Mouse (Mus musculus): ENCODE data around the gene Atf1. TPM values are rescaled to one million over a fixed set of nuclear protein-coding genes. Genes with fewer than 3 reads are reported as not detected.
"Not testable (repeated sequence)": the region's sequence is repeated elsewhere in the genome, so short reads cannot be mapped to it uniquely, and the experiment has no call there.

Gene Atf1
- total RNA-seq, 2 experiments from 2014 or later = 101 to 131 TPM

DNA sequence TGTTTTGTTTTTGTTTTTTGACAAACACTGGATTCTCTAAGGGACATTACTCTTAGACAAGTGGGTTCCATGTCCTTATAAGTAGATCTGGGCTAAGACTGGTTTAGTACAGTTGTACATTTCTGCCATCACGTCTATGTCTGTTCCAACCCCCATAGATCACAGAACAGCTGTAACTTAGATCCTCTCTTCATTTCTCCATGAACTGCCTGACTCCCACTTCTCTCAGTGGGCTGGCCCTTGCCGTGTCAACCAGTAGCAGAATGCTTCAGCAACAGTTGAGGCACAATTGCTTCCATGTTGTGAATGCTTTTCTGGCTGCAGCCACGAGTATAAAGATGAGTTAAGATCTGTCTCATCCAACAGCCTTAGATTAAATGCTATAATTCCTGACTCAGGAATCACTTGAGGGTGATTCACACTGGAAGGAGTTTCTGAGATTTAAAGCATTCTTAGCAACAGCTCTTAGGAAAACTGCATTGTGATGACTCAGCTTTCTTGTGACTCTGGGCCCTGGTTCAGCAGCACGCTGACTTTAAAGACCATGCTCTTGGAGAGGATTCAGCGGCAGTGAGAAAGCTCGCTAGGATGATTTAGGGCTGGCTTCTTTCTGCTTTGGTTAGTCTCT is 23.6 kb downstream of the Atf1 start:
- no peak for ATAC-seq (replicated peaks; ENCODE audit: low FRiP score, poor library complexity, severe bottlenecking)

DNA sequence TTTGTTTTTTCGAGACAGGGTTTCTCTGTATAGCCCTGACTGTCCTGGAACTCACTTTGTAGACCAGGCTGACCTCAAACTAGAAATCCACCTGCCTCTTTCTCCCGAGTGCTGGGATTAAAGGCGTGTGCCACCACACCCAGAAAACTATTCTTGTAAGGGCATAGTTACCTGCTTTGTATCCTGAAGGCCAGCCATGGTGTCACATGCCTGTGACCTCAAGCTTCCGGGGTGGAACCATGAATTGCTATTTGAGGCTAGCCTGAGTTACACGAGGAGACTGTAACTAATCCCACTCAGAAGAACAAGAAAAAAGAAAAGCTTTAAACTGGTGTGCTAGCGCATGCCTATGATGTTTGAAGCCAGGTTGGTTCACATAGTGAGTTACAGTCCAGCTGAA is 28.8 kb downstream of the Atf1 start:
- no peak for ATAC-seq (replicated peaks; ENCODE audit: low FRiP score, poor library complexity, severe bottlenecking)

- ATAC-seq (replicated peaks; ENCODE audit: low FRiP score, poor library complexity, severe bottlenecking) = no peak
Observed at GRCm38 (mm10) chr15:100257305-100257704, 29.7 kb downstream of the Atf1 start.

- ATAC-seq (replicated peaks; ENCODE audit: low FRiP score, poor library complexity, severe bottlenecking) = no peak
Observed at GRCm38 (mm10) chr15:100258646-100259425, 31.2 kb downstream of the Atf1 start.

- not testable (repeated sequence) for ATAC-seq (replicated peaks; ENCODE audit: low FRiP score, poor library complexity, severe bottlenecking)
Observed at GRCm38 (mm10) chr15:100260351-100260750, 32.7 kb downstream of the Atf1 start.

GRCm38 (mm10) chr15:100263246-100263905 is 35.8 kb downstream of the Atf1 start:
- peak; percentile 54; the same call in 1 of the 2 replicates for ATAC-seq (replicated peaks; ENCODE audit: low FRiP score, poor library complexity, severe bottlenecking)

- no peak for ATAC-seq (replicated peaks; ENCODE audit: low FRiP score, poor library complexity, severe bottlenecking)
Observed at GRCm38 (mm10) chr15:100265586-100266325, 38.1 kb downstream of the Atf1 start.

DNA sequence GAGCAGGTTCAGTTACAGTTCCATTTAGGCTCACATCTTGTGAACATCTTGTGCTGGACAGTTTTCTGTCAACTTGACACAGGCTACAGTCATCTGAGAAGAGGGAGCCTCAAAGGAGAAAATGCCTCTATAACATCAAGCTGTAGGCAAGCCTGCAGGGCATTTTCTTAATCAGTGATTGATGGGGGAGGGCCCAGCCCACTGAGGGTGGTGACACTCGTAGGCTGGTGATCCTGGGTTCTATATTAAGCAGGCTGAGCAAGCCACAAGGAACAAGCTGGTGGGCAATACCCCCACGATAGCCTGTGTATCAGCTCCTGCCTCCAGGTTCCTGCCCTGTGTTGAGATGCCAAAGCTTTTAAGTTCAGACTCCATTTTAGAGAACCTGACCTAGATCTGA is 41.3 kb downstream of the Atf1 start:
- ATAC-seq (replicated peaks; ENCODE audit: low FRiP score, poor library complexity, severe bottlenecking) = no peak

DNA sequence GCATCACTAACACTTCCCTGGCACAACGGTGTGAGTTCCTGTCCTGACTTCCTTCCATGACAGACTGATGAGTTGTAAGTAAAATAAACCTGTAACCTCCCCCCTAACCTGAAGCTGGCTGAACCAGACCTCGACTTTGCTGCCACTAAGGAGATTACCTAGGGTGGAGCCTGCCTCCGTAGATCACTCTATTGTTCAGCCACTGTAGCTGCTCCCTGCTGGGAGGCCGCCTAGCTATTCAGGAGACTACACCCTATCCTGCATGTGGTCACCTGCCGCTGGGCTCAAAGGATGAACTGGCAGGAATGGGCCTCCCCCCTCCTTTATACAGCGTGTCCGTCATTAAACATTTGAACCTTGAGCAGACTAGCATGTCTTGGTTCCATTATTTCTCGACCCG is 42.2 kb downstream of the Atf1 start:
- ATAC-seq (replicated peaks; ENCODE audit: low FRiP score, poor library complexity, severe bottlenecking) = no peak

GRCm38 (mm10) chr15:100270609-100271008 is 43.0 kb downstream of the Atf1 start:
- ATAC-seq (replicated peaks; ENCODE audit: low FRiP score, poor library complexity, severe bottlenecking) = not testable (repeated sequence)

GRCm38 (mm10) chr15:100271411-100271810 is 43.8 kb downstream of the Atf1 start:
- ATAC-seq (replicated peaks; ENCODE audit: low FRiP score, poor library complexity, severe bottlenecking) = no peak

- ATAC-seq (replicated peaks; ENCODE audit: low FRiP score, poor library complexity, severe bottlenecking) = not testable (repeated sequence)
Observed at GRCm38 (mm10) chr15:100273791-100274308, 46.2 kb downstream of the Atf1 start.

DNA sequence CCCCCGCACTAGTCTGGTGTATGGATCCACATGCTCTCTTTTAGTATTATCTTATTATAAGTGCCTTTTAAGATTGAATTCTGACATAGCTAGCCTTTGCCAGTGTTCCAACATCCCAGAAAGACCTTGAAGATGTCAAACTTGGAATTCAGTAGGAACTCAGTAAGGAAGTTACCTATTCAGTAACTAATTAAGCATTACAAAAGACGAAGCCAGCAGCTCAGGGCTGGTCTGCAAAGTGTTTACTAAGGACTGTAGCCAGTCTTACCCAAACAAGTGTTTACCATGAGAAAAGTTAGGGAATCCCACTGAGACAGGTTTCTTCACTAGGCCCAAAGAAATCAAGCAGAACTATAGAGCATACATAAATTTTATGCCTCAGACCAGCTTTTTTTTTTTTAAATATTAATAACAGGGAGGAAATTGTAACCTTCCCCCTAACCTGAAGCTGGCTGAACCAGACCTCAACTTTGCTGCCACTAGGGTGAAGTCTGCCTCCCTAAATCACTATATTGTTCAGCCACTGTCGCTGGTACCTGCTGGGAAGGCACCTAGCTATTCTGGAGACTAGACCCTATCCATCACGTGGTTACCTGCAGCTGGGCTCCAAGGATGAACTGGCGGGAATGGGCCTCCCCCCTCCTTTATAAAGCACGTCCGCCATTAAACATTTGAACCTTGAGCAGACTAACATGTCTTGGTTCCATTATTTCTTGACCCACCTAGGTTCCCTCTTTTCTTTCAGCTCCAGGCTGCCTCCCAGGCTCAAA is 47.4 kb downstream of the Atf1 start:
- no peak for ATAC-seq (replicated peaks; ENCODE audit: low FRiP score, poor library complexity, severe bottlenecking)

- no peak for ATAC-seq (replicated peaks; ENCODE audit: low FRiP score, poor library complexity, severe bottlenecking)
Observed at GRCm38 (mm10) chr15:100276403-100276802, 48.8 kb downstream of the Atf1 start.

DNA sequence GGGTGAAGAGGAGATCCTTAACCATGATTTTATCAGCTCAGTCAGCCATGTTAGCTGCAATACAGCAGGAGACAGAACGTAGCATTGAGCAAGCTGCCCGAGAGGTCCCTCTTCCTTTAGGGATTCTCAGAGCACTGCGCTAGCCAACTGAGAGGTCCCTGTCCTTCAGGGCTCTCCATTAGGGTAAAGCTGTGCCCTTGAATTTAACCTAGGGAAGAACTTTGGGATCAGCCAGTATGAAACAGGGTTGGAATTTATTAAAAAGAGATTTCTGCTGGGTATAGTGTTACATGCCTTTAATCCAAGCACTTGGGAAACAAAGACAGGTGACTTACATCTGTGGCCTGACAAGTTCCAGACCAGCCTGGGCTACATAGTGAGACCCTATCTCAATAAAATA is 50.0 kb downstream of the Atf1 start:
- no peak for ATAC-seq (replicated peaks; ENCODE audit: low FRiP score, poor library complexity, severe bottlenecking)

DNA sequence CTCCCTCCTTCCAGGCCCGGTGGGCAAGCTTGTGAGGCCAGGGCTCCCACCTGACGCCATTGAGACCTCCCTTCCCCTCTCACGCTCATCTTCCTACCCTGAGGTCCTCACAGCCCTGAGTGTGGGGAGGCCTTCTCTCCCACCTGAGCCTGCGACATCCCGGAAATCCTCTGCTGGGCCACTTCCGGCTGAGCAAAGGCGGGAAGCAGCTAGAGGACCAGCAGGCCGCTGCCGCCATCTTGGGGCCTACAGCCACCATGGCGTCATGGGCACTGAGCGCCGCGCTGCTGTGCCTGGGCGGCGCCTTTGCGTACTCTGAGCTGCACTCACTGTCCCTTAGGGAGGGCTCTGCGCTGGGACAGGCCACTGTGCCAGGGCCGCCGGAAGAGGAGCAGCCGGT is 53.0 kb downstream of the Atf1 start, which contains the start of gene Tmprss12:
Tmprss12 (plus strand) TSS at position 212 of the 400 bp plus-strand sequence.
- no peak for ATAC-seq (replicated peaks; ENCODE audit: low FRiP score, poor library complexity, severe bottlenecking)

- ATAC-seq (replicated peaks; ENCODE audit: low FRiP score, poor library complexity, severe bottlenecking) = no peak
Observed at GRCm38 (mm10) chr15:100288980-100289379, 61.4 kb downstream of the Atf1 start.

- ATAC-seq (replicated peaks; ENCODE audit: low FRiP score, poor library complexity, severe bottlenecking) = no peak
Observed at GRCm38 (mm10) chr15:100290858-100291257, 63.2 kb downstream of the Atf1 start.

GRCm38 (mm10) chr15:100292326-100292725 is 64.7 kb downstream of the Atf1 start:
- no peak for ATAC-seq (replicated peaks; ENCODE audit: low FRiP score, poor library complexity, severe bottlenecking)
